Mouse (Mus musculus) ovary, postnatal 10 days (tissue): ENCODE data around the gene Olfr190.
"Not testable (repeated sequence)": the region's sequence is repeated elsewhere in the genome, so short reads cannot be mapped to it uniquely, and the experiment has no call there.

Experiments used
- DNase-seq: peaks from one replicate; pipeline ENCODE4 v3.0.0; 2022; ENCODE audit warnings: low spot score

The Olfr190 gene

DNA sequence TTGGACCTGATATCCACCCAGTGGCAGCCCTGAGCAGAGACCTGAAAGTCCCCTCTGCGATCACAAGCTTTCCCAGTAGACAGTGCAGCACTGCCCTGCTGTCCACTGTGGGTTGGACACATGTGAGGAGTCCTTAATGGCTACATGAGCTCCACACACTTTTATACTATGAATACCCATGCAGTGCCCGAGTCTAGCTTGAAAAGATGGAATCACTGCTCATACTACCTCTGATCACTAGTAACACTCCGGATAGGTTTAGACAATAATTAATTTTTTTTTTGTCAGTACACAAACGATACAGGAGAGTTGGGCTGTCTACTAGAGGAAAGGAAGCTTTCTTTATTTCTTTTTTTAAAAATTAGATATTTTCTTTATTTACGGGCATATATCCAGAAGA, at the start of gene Olfr190:
Gene Olfr190, minus strand, starts transcription at position 101 of the 400 bp plus-strand sequence.
- DNase-seq = no peak

DNA sequence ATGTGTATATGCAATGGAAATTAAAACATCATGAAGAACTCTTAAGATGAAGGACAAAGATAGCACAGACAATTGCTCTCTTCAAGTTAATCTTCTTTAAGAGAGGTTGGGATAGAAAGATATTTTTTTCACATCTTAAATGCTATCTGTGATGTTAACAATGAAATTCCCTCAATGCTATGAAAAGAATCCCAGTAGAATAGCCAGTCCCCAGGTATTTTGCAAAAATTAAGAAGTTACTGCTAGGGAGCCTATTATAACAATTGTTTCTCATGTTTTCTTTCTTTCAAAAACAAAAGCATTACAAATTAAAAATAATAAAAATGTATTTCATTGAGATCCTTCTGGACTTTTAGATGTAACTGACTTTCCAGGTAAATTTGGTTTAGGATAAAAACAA, 43.2 kb upstream of the Olfr190 start, which contains the start of gene Olfr194:
Gene Olfr194, minus strand, starts transcription at position 101 of the 400 bp plus-strand sequence.
- no peak for DNase-seq

- no peak for DNase-seq
Observed at GRCm38 (mm10) chr16:59111781-59112180, 34.0 kb upstream of the Olfr190 start, which contains the start of gene Olfr193. TSS of gene Olfr193 (minus strand) at chr16:59111881.

- not testable (repeated sequence) for DNase-seq
Observed at GRCm38 (mm10) chr16:59108522-59108921, 30.7 kb upstream of the Olfr190 start.

DNA sequence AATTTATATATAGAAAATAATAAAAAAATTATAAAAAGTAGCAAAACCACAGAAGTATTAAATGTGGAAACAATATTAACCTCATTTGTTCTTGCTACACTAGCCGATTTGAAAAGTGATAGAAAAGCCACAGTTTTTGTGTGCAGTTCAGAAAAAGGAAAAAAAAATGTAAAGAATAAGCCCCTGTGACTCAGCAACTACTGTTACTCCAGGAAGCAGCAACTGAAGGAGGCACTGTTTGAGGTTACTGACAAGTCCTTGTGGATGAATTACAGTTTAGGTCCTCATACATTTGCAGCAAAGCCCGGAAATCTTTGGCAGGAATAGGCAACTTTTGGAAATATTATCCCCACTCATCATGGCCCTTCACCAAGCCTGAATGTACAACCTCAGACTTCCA, 27.5 kb upstream of the Olfr190 start:
- no peak for DNase-seq

- not testable (repeated sequence) for DNase-seq
Observed at GRCm38 (mm10) chr16:59089722-59090121, 11.9 kb upstream of the Olfr190 start, which contains the start of gene Olfr191. TSS of gene Olfr191 (minus strand) at chr16:59089822.

DNA sequence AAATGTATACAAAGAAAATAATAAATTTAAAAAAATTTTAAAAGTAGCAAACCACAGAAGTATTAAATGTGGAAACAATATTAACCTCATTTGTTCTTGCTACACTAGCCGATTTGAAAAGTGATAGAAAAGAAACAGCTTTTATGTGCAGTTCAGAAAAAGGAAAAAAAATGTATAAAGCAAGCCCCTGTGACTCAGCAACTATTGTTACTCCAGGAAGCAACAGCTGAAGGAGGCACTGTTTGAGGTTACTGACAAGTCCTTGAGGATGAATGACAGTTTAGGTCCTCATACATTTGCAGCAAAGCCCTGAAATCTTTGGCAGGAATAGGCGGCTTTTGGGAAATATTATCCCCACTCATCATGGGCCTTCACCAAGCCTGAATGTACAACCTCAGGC, 3.3 kb upstream of the Olfr190 start:
- not testable (repeated sequence) for DNase-seq

DNA sequence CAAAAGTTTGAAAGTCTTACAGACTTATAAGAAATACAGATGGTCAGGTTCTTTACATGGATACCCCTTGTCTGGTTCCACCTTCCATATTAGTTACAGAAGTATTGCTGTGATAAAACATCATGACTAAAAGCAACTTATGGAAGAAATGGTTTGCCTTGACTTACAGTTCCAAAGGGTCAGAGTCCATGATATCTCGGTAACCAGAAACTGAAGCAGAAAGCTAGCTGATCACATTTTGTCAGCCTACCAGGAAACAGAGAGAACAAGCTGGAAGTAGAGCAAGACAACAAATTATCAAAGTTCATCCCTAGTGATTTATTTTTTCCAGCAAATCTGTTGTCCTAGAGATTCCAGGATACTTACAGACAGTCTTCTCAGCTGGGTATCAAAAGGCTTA, 4.3 kb downstream of the Olfr190 start:
- DNase-seq = no peak

DNA sequence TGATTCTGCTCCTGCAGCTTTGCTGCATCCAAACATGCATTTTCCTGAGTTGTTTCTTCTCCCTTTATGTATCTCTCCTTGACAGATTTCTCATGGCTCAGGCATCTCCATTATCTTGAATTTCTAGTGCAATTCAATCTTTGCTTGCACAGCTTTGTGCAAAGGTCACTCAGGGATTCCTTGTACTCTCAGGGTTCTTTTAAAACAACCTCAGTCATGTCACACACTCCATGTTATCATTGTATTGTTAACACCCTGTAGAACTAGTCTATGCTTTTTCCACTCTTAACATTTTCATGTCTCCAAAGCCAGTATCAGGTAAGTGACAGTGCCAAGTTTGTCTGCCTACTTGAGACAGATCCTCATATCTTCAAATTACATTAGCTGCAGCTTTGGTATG, 6.0 kb downstream of the Olfr190 start:
- DNase-seq = no peak

DNA sequence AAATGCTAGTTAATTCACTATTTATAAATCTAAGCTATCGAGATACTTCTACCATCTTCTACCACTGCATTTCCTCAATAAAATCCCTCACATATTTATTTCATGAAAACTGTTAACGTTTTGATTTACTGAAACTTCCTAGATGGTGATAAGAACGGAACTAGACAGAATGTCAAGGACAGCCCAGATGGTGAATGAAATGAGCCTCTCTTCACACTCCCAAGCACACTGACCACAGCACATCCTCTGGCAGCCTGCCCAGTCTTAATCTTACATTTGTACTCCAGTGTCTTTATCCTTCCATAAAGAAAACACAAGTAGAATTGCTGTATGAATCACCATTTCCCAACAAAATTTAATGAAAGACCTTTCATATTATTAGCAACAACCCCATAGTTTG, 15.4 kb downstream of the Olfr190 start:
- DNase-seq = not testable (repeated sequence)

- not testable (repeated sequence) for DNase-seq
Observed at GRCm38 (mm10) chr16:59049286-59049685, 28.5 kb downstream of the Olfr190 start.

DNA sequence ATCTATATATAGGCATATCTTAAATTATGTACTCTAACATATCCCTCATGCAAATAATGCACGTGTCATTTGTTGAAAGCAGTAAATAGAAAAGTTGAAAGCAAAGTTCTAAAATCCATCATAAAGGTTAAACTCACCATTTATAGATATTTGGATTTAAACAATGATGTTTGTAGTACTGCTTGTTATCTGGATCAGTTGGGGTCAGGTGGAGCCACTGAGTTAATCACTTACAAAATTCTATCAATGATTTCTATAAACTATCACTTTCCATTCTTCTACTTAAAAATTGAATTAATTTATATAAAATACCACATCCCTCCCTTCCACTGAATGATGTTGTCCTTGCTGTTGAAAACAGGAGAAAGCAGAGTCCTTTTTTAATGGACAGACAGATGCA, 28.9 kb downstream of the Olfr190 start:
- no peak for DNase-seq

DNA sequence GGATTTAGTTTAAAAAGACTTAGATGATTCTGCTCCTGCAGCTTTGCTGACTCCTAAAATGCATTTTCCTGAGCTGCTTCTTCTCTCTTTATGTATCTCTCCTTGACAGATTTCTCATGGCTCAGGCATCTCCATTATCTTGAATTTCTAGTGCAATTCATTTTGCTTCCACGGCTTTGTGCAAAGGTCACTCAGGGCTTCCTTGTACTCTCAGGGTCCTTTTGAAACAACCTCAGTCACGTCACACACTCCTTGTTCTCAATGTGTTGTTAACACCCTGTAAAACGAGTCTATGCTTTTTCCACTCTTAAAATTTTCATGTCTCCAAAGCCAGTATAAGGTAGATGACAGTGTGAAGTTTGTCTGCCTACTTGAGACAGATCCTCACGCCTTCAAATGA, 30.2 kb downstream of the Olfr190 start:
- no peak for DNase-seq

- DNase-seq = no peak
Observed at GRCm38 (mm10) chr16:59045835-59046234, 32.0 kb downstream of the Olfr190 start.

GRCm38 (mm10) chr16:59039710-59040109, 38.1 kb downstream of the Olfr190 start, which contains the start of gene Olfr187:
TSS of gene Olfr187 (minus strand) at chr16:59039767.
- no peak for DNase-seq

- DNase-seq = no peak
Observed at GRCm38 (mm10) chr16:59030191-59030590, 47.6 kb downstream of the Olfr190 start, which contains the start of gene Olfr186. TSS of gene Olfr186 (minus strand) at chr16:59030291.
